Mouse (Mus musculus) T-helper 17 cell (primary cell): ENCODE data around the gene C87414.
"Not testable (repeated sequence)": the region's sequence is repeated elsewhere in the genome, so short reads cannot be mapped to it uniquely, and the experiment has no call there.

Experiments used
- in situ Hi-C, 2 experiments: fragments of 300-600 bp; cut with MboI, MseI; formaldehyde crosslinking; loops; 1 replicate in 1 of 2; 2 replicates in 1 of 2; pipeline ENCODE4 v1.15.1; 2025; ENCODE audit warnings: high pct_unique_total_duplicates in 2 of 2

The C87414 gene

DNA sequence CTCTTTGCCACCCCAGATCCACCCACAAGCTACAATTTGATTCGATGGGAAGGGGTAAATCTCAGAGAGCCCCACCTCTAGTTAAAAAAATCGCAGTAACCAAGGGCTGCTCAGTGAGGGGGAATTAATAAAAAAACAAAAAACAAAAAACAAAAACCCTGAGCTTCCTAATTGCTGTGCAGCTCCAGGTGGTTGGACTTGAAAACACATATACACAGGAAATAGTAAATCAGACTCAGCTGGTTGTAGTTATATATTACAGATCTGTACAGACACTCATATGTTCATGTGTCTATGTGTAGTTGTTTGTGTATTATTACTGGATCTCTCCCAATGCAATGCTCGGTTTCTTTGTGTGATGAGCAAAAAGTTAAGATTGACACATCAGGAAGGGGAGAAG, at the start of gene C87414:
C87414 (minus strand) TSS at position 101 of the 400 bp plus-strand sequence.
- in situ Hi-C loops, result not testable (repeated sequence)

DNA sequence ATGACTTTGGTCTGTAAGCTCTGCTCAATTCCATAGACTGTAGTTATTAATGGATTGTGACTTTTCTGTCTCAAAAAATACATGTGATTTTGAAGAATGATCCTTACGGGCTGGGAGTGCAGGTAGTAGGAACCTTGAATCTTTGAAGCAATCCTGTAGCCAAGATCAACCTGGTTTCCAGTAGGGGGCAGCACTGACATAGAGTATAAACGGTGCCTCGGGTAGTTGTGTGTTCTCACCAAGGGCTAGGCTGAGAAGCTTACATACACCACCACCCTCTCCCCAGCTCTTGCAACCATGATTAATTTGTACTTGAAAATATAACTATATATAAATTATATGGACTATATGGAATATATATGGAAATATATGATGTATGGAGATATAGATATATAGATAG, 13.3 kb upstream of the C87414 start:
- in situ Hi-C loops, result not testable (repeated sequence)
